Mouse (Mus musculus) stomach, postnatal 0 days (tissue): ENCODE measurements around the gene Rsrp1.

Experiments
- CTCF ChIP-seq: IDR thresholded peaks from 2 replicates; pipeline ENCODE4 v1.5.1; 2016; ENCODE audit warnings: antibody characterized with exemption, low read depth, mild to moderate bottlenecking, moderate library complexity
- EP300 ChIP-seq: optimal IDR thresholded peaks from 2 replicates; pipeline ENCODE3; 2016; ENCODE audit warnings: antibody characterized with exemption

DNA sequence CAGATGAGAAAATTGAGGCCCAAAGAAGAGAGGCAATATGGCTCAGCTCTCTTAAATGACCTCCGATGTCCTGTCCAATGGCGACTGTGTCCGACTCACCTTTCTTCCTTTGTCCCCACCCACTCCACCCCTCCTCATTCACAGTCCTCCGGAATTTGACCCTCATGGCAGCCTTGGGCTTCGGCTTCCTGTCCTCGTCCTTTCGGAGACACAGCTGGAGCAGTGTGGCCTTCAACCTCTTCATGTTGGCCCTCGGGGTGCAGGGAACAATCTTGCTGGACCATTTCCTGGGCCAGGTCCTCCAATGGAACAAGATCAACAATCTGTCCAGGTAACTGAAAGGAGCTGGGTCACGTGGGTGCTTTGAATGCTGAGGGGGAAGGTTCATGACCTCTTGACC, 47.2 kb upstream of the Rsrp1 start:
- TF ChIP-seq EP300 (no peak), CTCF (no peak)
